Mouse (Mus musculus): ENCODE data around the gene Crtac1.
A peak's percentile ranks its signal among the peaks of the same experiment; 100 is the strongest.

The Crtac1 gene

DNA sequence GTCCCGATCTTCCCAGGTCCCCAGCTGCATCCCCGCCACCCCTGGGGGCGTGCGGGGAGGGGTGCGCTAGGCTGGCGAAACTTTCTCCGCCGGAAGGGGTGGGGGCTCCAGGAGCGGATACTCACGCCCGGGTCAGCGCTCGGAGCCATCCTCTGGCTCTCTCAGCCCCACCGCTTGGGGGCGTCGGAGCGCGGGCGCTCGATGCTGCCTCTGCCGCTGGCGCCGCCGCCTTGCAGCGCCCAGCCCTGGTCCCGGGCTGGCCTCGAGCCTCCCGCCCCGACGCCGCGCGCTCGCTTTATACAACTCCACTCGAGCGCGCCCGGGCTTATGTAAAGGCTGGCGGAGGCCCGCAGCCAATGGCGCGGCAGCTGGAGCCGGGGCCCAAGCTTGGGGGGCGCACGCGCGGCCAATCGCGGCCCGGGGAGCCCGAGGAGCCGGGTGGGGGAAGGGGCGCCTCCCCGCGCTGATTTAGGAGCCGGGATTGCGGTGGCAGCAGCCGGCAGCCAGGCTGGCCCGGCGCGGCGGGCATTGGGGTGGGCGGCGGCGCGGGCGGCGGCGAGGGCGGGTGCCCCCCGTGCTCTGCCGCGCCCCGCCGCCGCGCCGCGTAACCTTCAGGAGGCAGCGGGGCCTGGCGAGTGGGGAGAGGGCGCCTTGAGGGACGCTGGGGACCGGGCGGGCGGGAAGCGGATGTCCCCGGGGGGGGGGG is at the start of gene Crtac1:
Crtac1 (minus strand) TSS at position 299 of the 706 bp plus-strand sequence.
- peak; percentile 83 for DNase-seq (ENCODE audit: low spot score)

GRCm38 (mm10) chr19:42478303-42478702 is 46.7 kb upstream of the Crtac1 start:
- DNase-seq (ENCODE audit: low spot score): no peak

GRCm38 (mm10) chr19:42477769-42478168 is 46.2 kb upstream of the Crtac1 start:
- no peak for DNase-seq (ENCODE audit: low spot score)

GRCm38 (mm10) chr19:42472831-42473230 is 41.2 kb upstream of the Crtac1 start:
- no peak for DNase-seq (ENCODE audit: low spot score)

- DNase-seq (ENCODE audit: low spot score): no peak
Observed at GRCm38 (mm10) chr19:42471571-42471970, 40.0 kb upstream of the Crtac1 start.

DNA sequence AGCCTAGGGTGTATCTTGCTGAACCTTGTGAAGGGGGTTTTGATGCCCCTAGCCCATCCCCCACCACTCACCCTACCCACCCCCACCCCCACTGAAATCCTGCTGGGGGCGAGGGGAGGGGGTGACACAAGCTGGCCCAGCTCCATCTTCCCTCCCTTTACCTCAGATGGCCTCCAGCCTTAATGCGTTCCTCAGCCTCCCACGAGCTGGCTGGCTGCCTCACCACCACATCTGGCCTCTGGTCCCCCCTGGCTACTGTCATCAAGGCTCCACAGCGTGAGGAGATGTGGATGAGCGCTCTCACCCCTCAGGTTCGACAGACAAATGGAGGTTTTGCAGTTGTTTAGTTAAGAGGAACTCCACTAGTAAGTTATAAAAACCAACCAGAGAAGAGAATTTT is 30.3 kb upstream of the Crtac1 start:
- DNase-seq (ENCODE audit: low spot score): no peak

GRCm38 (mm10) chr19:42461353-42461752 is 29.8 kb upstream of the Crtac1 start:
- no peak for DNase-seq (ENCODE audit: low spot score)

- no peak for DNase-seq (ENCODE audit: low spot score)
Observed at GRCm38 (mm10) chr19:42459512-42459911, 27.9 kb upstream of the Crtac1 start.

DNA sequence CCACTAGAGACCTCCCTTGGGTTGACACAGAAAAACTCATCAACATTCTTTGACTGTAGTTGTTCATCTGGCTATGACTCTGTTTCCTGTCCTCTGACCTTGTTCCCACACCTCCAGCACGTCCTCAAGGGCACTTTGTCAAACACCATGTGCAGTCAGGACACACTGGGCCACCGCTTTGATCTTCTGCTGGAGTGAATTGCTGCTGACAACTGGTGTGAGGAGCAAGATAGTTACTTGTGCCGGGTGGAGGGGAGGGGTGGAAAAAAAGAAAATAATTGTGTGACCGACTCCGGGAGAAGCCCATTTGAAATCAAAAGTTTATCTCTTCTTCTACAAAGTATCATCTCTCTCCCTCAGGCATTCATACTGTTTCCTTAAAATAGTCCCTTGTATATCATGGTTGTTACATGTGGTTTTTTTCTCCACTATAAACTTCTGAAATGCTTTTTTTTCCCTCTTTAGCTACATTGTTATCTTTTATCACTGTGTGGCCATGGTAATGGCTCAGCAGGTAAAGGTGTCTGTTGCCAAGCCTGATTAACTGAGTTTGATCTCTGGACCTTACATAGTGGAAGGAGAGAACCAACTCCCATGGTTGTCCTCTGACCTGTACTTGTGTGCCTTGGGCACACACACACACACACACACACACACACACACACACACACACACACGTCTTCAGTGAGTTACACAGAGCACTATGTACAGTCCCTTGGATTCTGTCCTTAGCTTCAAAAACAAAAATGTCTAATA is 23.1 kb upstream of the Crtac1 start:
- DNase-seq (ENCODE audit: low spot score): no peak

DNA sequence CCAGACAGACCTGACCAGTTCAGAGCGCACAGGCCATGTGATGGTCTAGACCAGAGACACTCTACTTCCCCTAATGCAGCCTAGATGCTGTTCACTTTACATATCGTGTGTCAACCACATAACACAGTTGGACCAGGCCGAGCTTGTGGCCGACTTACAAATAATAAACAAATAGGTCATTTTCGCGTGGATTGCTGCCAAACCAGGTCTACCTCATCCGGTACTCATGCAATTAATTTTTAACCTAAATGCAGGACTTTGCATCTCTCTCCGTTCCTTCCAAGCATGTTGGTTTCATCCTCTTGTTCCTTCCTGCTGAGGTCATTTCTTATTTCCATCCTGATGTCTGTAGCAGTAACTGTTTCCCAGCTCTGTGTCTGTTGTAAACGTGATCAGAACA is 22.4 kb upstream of the Crtac1 start:
- DNase-seq (ENCODE audit: low spot score): no peak

DNA sequence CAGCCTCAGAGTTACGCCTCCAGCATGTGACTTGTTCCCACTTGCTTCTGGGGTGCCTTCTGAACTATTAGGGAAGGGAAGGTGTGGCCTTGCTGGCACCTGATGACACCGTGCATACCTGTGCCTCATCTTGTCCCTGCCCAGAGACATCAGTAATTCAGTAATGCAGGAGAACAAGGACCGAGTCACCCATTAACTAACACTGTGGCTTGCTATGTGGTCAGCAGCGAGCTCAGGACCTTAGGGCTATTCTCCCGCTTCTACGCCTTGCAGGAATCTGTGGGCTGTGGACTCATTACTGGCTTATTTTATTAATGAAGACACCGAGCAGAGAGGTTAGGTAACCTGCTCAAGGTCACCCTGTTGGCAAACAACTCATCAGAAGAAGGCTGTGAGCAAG is 21.0 kb upstream of the Crtac1 start:
- DNase-seq (ENCODE audit: low spot score): no peak

DNA sequence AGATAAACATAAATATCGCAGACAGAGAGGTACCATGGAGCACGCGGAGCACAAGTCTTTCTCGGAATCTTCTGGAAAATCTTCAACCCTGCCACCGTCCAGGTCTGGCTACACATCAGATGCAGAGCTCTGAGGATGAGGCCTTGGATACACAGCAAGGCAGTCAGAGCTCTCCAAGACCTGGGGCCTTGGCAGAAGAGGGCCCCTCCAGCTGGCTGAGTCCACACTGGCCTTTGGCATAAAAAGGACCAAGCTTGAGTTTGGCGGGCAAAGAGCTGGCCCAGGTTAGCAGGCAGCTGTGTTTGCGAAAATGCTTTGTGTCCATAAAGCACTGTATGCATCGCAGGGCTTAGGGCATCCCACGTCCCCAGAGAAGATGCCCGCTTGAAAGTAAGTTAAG is 17.0 kb upstream of the Crtac1 start:
- DNase-seq (ENCODE audit: low spot score): no peak

DNA sequence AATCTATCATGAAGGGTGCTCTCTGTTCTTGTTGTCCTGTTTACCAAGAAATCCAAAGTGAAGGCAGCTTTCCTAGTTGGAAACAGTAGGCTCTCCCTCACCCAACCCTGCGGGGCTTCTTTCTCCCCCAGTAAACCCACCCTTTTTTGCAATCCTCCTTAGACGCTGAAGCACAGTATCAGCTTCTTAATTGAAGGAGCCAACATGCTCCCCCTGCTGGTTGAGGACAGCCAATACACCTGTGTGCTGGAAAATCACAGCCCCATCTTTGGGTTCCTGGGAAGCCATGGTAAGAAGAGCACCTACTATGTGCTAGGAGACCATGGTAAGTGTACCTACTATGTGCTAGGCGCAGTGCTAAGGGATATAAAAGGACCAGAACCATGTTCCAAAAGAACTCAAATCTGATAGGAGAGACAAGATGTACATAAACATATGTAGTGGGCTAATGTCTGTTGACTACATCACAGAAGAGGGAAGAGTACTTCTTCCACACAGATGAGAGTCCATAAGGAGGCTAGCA is 12.4 kb upstream of the Crtac1 start:
- DNase-seq (ENCODE audit: low spot score): peak; percentile 35

DNA sequence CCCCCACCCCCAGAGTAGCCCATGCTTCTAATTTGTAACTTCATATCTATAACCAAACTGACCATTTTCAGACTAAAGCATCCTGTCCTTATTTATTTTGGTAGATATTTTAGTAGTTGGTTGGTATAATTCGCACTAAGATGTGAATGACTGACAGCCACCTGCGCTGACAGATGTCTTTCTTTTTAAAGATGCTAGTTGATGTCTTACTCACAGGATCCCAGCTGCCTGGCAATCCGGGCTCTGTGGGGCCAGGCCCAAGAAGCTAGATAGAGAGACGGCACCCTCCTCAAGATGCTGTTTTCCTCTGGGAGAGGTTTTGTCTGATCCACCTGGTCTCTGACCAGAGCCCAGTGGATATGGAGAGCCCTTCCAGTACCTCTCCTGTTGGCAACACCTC is 11.7 kb upstream of the Crtac1 start:
- DNase-seq (ENCODE audit: low spot score): no peak

DNA sequence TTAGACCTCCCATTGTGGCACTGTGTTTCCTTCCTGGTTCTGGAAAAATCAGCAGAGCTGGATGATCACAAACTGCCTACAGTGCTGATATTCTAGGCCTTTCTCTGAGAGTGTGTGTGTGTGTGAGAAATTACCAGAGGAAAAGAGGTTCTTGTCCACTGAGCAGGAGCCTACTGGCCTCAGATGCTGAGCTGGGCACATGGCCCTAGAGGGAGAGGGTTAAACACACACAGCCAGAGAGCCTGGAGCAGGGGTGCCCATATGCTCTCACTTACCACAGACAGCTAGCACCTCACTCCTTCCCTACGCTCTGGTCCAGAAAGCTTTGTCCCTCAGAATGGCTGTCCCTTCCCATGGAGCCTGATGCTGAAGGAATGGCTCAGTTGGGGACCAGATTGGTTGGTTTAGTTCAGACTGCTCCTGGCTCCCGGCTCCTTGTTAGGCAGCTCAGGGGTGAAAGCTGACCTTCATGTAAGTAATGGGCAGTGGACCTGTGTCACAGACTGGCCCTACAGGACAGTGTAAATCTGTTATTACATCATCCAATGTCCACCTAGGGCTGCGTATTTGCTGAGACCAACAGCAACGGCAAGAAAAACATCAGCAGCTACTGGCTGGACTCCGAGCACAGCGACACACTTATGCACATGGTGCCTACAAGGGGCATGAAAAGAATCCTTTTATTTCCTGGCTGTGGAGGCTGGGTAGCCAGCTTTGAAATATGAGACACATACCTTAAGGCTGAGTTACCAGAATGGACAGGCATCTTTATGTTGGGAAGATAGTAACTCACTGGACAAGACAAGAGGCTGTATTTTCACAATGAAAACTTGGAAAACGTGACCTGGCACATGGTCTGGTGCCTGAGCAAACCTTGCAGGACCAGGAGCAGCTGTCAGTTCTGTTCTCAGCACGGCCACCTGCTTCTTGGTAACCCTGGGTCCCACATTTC is 10.9 kb upstream of the Crtac1 start:
- no peak for DNase-seq (ENCODE audit: low spot score)

GRCm38 (mm10) chr19:42440089-42440488 is 8.5 kb upstream of the Crtac1 start:
- no peak for DNase-seq (ENCODE audit: low spot score)

GRCm38 (mm10) chr19:42439353-42439752 is 7.8 kb upstream of the Crtac1 start:
- no peak for DNase-seq (ENCODE audit: low spot score)

DNA sequence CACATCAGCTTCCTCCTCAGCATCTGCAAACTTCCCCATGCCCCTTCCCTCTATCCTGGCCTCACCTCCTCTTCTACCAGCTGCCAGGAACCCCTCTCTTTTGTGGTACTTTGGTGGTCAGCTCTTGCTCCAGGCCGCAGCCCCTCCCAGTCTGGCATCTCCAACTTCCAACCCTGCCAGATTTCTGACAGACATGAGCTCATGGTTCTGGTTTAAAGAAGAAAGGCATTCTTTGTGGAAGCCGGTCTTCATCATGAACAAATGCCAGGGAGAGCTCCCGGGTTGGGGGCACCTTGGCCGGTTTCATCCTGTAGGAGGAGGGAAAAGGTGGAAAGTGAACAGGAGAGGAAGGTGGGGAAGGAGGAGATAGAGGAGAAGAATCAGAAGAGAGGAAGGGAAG is 4.0 kb upstream of the Crtac1 start:
- DNase-seq (ENCODE audit: low spot score): no peak

DNA sequence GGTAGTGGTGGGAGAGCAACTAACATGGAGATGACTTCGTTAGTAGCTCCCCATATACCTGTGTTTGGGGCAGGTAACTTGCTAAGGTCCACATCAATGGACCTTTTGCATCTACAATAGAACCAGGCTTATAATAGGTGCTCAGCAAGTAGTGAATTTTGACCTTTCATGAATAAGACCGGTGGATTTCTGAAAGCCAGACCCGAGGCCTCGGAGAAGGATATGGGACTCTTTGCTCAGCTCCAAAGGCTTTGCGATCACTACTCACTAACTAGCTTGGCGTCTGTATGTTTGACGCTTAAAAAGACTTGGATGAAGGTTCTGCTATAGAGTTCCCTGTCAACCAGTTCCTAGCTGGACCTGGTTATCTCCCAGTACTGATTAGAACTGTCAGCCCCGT is 1.2 kb upstream of the Crtac1 start:
- DNase-seq (ENCODE audit: low spot score): no peak

DNA sequence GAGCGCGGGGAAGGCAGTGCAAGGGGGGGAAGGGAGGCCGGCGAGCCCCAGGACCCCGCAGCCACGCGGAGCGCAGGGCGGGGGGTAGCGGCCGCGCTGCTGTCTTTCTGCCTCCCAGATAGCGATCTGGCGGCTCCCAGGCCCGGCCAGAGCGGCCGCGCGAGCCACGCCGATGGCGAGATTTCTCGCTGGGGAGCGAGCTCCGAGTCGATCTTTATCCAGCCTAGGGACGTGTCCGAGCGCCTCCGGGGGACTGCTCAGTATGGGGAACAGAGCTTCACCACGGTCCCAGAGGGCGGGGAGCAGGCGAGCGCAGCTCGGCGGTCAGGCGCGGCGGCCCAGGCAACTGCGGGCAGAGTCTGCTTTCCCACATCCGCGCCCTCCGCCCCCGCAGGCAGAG is 608 bp upstream of the Crtac1 start:
- DNase-seq (ENCODE audit: low spot score): no peak

DNA sequence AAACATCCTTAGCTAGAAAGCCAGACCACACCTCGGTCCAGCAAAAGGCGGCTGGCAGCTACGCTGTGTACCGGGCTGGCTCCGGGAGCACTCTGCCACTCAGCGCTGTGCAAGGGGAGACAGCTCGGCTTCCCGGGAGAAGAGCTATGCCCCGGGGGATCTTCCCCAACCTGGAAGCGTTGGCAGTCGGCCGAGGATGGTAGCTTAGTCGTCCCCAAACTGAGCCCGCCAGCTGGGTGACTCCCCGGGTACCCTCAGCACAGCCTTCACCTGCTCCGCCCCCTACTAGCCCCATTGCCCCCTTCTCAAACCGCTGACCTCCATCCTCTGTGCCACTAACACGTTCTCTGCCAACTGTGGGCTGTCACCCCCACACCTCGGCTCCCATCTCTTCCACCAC is 602 bp downstream of the Crtac1 start:
- DNase-seq (ENCODE audit: low spot score): no peak

DNA sequence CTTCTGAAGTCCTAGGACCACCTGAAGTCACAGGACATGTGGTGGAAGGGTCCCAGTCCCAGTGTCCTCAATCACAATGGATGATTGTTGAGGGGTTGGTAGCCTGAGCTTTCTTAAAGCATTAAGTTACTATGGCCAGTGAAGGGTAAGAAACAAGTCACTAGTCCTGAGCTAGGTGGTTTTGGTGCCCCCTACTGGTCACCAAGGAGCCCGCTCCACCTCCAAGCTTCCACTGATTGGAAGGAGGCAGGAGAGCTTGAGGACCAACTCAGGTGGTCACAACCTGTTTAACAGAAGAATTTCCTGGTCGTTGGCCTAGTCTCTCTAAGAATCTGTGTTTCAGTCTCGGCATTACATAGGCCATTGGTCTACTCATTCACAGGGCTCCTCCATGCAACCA is 2.2 kb downstream of the Crtac1 start:
- no peak for DNase-seq (ENCODE audit: low spot score)

Measured in left cerebral cortex, adult 11 months (tissue).